9 mouse cellular contexts compared by ENCODE assay signal in the genomic region with DNA sequence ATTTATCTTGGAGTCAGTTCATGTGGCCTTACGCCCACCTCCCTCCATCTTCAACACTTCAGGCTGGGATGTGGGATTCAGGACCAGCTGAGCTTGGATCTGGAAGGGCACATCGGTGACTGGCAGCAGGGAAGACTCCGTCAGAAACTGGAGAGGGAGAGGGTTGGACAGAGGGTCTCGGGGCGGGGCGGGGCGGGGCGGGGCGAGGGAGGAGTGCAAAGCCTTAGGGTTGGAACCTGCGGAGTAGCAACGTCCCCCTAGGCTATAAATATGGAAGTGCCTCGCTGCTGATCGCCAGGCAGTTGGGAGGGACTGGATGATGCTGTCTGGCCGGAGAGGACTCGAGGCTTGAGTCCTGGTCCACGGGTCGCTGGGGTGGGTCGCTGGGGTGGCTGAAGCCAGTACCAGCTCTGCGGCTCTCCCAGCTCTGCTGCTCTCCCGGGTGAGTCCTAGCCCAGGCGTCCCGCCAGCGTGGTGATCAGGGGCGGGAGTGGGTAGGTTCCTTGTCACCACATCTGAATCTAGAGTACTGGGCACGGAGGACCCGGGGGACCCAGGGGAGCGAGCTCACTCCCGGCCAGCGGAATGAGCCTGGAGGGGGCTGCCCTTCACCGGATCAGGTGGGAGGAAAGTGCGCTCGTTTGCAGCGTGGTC. TPM values are rescaled to one million over a fixed set of nuclear protein-coding genes. Genes with fewer than 3 reads are reported as not detected.
DNase-seq lines count a peak whose midpoint lies in the region; ATAC-seq and TF ChIP-seq lines count a peak whose summit lies in the region.
"Had no signal": no experiment of that assay in that cellular context is flagged by ENCODE, and none has a peak within 500 bp of the region (broad histone marks: within the 10 kb centered on the region; RNA-seq: fewer than 3 reads in every experiment).

Agtr1a (plus strand) TSS at position 294 of the 654 bp plus-strand sequence.

- no peaks in the 10 kb centered on the region for H3K36me3 ChIP-seq in embryonic facial prominence, embryonic 11.5 days (replicated peaks; ENCODE audit: control insufficient read depth, insufficient read depth, low read depth, low read length)

- H3K4me1 ChIP-seq in embryonic facial prominence, embryonic 11.5 days (ENCODE audit: control insufficient read depth, insufficient read depth, low read length) = no peaks in the 10 kb centered on the region
- H3K4me1 ChIP-seq in lung, adult 2 months (ENCODE audit: control insufficient read depth, insufficient read depth, low read length) = no peaks in the 10 kb centered on the region; the same call in 1 of the 2 replicates

- H3K9ac ChIP-seq in embryonic facial prominence, embryonic 11.5 days (replicated peaks; ENCODE audit: low read length) = peak within 1 kb of the TSS; percentile 61

- peak within 1 kb of the TSS; percentile 88 for H3K4me2 ChIP-seq in embryonic facial prominence, embryonic 11.5 days (ENCODE audit: low read depth, low read length)

- peak; percentile 94 for ATAC-seq in embryonic facial prominence, embryonic 11.5 days (replicated peaks; ENCODE audit: insufficient number of reproducible peaks, low FRiP score, low TSS enrichment, low read depth)

- peak within 1 kb of the TSS; percentile 52 for H3K4me3 ChIP-seq in embryonic facial prominence, embryonic 11.5 days (ENCODE audit: low read depth, low read length)
- peak within 1 kb of the TSS; percentile 47 for H3K4me3 ChIP-seq in lung, adult 2 months (replicated peaks; ENCODE audit: extremely low read depth, low read depth, low read length)

- TF ChIP-seq POLR2A in lung, adult 2 months (IDR thresholded peaks at IDR 0.05; ENCODE audit: borderline replicate concordance, extremely low read depth, low read depth, low read length) = peak; percentile 86; the same call in 1 of the 2 replicates

- no peaks in the 10 kb centered on the region for H3K27me3 ChIP-seq in embryonic facial prominence, embryonic 11.5 days (ENCODE audit: control insufficient read depth, insufficient read depth, low read length)

- no peaks in the 10 kb centered on the region for H3K9me3 ChIP-seq in embryonic facial prominence, embryonic 11.5 days (replicated peaks; ENCODE audit: control insufficient read depth, low read length)

- WGBS in embryonic facial prominence, embryonic 11.5 days = 1% methylated on average over 33 of the region's 33 CpGs
- WGBS in lung, adult 2 months = 2% methylated on average over 33 of the region's 33 CpGs

- H3K27ac ChIP-seq in embryonic facial prominence, embryonic 11.5 days (replicated peaks; ENCODE audit: low read depth, low read length) = no peak within 1 kb of the TSS

- peak; percentile 20 to 22 for DNase-seq in layer of hippocampus, postnatal 25 days (ENCODE audit: extremely low spot score in 1 of 2, low spot score in 1 of 2)
- no peak for DNase-seq in layer of hippocampus, adult 8-10 months (ENCODE audit: low spot score in 2 of 2)
- peak; percentile 77 for DNase-seq in embryonic facial prominence, embryonic 11.5 days (ENCODE audit: low spot score)
- DNase-seq in heart, adult 18-20 months = peak; percentile 70 to 81
- peak; percentile 72 for DNase-seq in kidney, adult 18-20 months
- DNase-seq in lung, adult 2 months = peak; percentile 9
- peak; percentile 52 for DNase-seq in ovary, postnatal 36 days (ENCODE audit: low spot score)
- peak; percentile 51 to 68 for DNase-seq in urinary bladder, postnatal 4 days (ENCODE audit: low spot score in 2 of 2)

- TF ChIP-seq CTCF in lung, adult 2 months (IDR thresholded peaks at IDR 0.05; ENCODE audit: insufficient read depth, low read length) = no peak

RNA-seq across cellular contexts. Expression of gene Agtr1a, which starts in this region (rescaled TPM):
- total RNA-seq in layer of hippocampus, postnatal 25 days (2021) = 1 to 10 TPM; 1.9 to 2.0 TPM
- 1 to 10 TPM; 1.1 to 2.6 (median 1.6) TPM for total RNA-seq in layer of hippocampus, adult 8-10 months (2022)
- 2.6 and 3.4 TPM in 2 replicates for polyA plus RNA-seq in embryonic facial prominence, embryonic 11.5 days (2014; fragmentation: Nextera tagmentation; extraction: Ambion mirVana)
- total RNA-seq in heart, adult 18-20 months (2021) = 10 to 100 TPM; 54.7 to 58.6 TPM
- 19.5 and 20.7 TPM in 2 replicates for polyA plus RNA-seq in lung, adult 2 months (2012; rRNA removed)
- total RNA-seq: neutrophil, adult 5-6 weeks had no signal

Comparison
In these comparisons a context has a peak if more than half of its experiments do, and no peak if none do; other contexts are left out.
1. RNA of gene Agtr1a (total RNA-seq): 54.7 to 58.6 TPM in heart, adult 18-20 months; 1.9 to 2.0 TPM in layer of hippocampus, postnatal 25 days and 1.1 to 2.6 TPM in layer of hippocampus, adult 8-10 months; every median in the first group is over 10 times any median in the second.
2. DNase-seq: peak in layer of hippocampus, postnatal 25 days (2 of 2), embryonic facial prominence, embryonic 11.5 days (single experiment), heart, adult 18-20 months (2 of 2), kidney, adult 18-20 months (single experiment), lung, adult 2 months (single experiment), ovary, postnatal 36 days (single experiment) and urinary bladder, postnatal 4 days (2 of 2); none in layer of hippocampus, adult 8-10 months (0 of 2).